Mouse (Mus musculus): ENCODE measurements at regions not wholly inside any gene's neighbourhood (a gene's known extent, or its start where the extent isn't known, plus 50 kb on each side); places are given as distances from the start of the nearest gene placed in this dataset.
A peak's percentile ranks its signal among the peaks of the same experiment; 100 is the strongest.

- no peak for DNase-seq (ENCODE audit: extremely low spot score in 1 of 2, low spot score in 1 of 2)
Observed at GRCm38 (mm10) chr7:92984701-92985682, 94.7 kb upstream of the Fam181b start.

DNA sequence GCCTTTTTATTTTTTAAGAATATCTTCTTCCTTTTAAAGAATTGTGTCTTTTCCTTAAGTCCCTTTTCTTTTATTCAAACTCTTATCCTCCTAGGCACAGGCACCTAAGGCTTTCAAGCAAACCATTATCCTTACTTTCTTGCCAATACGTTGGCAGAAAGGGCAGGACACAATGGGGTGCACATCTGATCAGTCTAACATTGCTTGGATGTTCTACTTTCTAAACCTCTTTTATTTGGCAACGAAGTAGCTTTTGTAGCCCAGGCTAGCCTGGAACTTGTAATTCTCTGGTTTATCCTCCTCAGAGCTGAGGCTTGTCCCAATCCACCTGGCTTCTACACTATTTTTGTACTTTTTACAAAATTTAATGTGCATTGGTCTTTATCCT, 94.0 kb upstream of the Fam181b start:
- no peak for DNase-seq (ENCODE audit: extremely low spot score in 1 of 2, low spot score in 1 of 2)

GRCm38 (mm10) chr7:92998886-92999285, 80.8 kb upstream of the Fam181b start:
- DNase-seq (ENCODE audit: extremely low spot score in 1 of 2, low spot score in 1 of 2), result no peak

- DNase-seq (ENCODE audit: extremely low spot score in 1 of 2, low spot score in 1 of 2), result peak in 1 of 2 experiments; percentile 52
Observed at GRCm38 (mm10) chr7:93006694-93007231, 72.9 kb upstream of the Fam181b start.

GRCm38 (mm10) chr7:93007721-93008120, 71.9 kb upstream of the Fam181b start:
- DNase-seq (ENCODE audit: extremely low spot score in 1 of 2, low spot score in 1 of 2), result no peak

GRCm38 (mm10) chr7:93019390-93019789, 60.3 kb upstream of the Fam181b start:
- DNase-seq (ENCODE audit: extremely low spot score in 1 of 2, low spot score in 1 of 2), result no peak

GRCm38 (mm10) chr7:93023489-93024130, 56.1 kb upstream of the Fam181b start:
- DNase-seq (ENCODE audit: extremely low spot score in 1 of 2, low spot score in 1 of 2), result no peak

GRCm38 (mm10) chr7:93026231-93026630, 53.4 kb upstream of the Fam181b start:
- DNase-seq (ENCODE audit: extremely low spot score in 1 of 2, low spot score in 1 of 2), result no peak
